Mouse (Mus musculus) lung, adult 2 months (tissue): ENCODE results near the gene Capn15. TPM values are rescaled to one million over a fixed set of nuclear protein-coding genes. Genes with fewer than 3 reads are reported as not detected.

Source experiments
- DNase-seq: peaks from one replicate; pipeline ENCODE4 v3.0.0; 2022
- H3K4me1 ChIP-seq: fragments of 200-500 bp; 2 replicates; pipeline ENCODE4 v1.6.1; 2011; ENCODE audit warnings: low read length; ENCODE audit not compliant: control insufficient read depth, insufficient read depth
- H3K4me3 ChIP-seq: fragments of 200-500 bp; replicated peaks from 2 replicates; pipeline ENCODE3; 2011; ENCODE audit warnings: low read depth, mild to moderate bottlenecking, control low read depth, low read length; ENCODE audit errors: extremely low read depth
- CTCF ChIP-seq: fragments of 200-500 bp; IDR thresholded peaks from 2 replicates; pipeline ENCODE4 v1.5.1; 2011; ENCODE audit warnings: mild to moderate bottlenecking, low read length, control low read depth; ENCODE audit not compliant: insufficient read depth
- POLR2A ChIP-seq: fragments of 200-500 bp; IDR thresholded peaks from 2 replicates; pipeline ENCODE4 v1.6.1; 2011; ENCODE audit warnings: low read depth, mild to moderate bottlenecking, control low read depth, low read length, borderline replicate concordance; ENCODE audit errors: extremely low read depth
- WGBS: fragments of 180-500 bp; shearing (Covaris S2); methylation state at CpG from one replicate; pipeline ENCODE4 v1.1.7; 2018; 5-methylcytosine and 5-hydroxymethylcytosine counted together
- polyA plus RNA-seq: library from polyadenylated mRNA; depleted of rRNA; stranded (reverse); fragments of >200 nt; gene quantifications from 2 replicates; pipeline ENCODE4 v1.2.3, GENCODE M21; 2012; rRNA removed

Gene Capn15
- polyA plus RNA-seq, 1 experiment, result 49.7 TPM

DNA sequence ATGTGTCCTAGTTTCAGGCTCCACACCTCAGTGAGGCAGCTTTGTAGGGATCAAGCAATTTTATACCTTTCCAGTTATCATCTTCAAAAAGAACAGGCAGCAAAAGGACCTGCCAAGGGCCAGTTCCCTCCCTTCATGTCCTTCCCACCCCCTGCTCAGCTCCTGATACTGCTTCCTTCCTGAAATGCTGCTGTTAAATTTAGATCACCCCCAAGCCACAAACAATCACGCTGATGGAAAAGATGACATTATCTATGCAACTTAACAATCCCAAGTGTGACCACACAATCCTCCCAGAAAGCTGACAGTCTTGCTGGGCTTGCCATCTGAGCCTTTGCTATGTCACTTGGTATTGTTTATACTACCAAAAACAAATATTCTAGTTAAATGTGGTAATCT lies 71.7 kb downstream of the Capn15 start:
- Histone ChIP-seq H3K4me1 (peaks cover 37% of the 10 kb centered on the region), H3K4me3 (no peak overlapping the region)
- no peak for DNase-seq
- no peak for TF ChIP-seq POLR2A
- TF ChIP-seq CTCF, result no peak
- 13% methylated on average over 1 of the region's 1 CpGs for WGBS

DNA sequence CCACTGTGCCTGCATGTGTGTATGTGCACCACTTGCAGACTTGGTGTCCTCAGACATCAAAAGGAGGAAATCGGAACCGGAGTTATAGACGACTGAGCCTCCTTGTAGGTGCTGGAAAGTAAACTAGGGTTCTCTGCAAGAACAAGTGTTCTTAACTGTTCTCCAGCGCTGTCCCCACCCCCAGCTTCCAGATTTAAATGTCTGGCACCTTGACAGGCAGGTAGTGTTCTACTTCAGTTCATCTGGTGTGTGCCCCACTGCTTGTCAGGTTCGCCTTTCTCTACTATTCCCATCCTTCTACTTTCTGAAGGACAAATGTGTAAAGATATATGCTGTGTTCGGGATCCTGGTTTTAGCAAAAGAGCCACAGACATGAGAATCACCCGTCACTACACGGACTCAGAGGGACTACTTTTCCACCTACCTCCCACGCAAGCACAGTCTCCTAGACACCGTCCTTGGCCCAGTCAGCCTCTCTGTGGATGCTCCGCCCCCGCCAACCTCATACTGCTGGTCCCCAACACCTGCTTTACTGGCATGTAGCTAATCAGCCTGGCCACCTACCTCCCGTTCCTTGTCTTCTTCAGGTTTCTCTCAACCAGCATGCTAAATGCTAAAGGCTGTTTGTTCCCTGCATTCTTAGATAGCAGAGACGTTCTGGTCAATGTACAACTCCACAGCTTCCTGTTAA lies 72.3 kb downstream of the Capn15 start:
- WGBS, result 47% methylated on average over 14 of the region's 14 CpGs

GRCm38 (mm10) chr17:25911816-25912215 lies 73.8 kb downstream of the Capn15 start:
- Histone ChIP-seq H3K4me1 (peaks cover 20% of the 10 kb centered on the region), H3K4me3 (no peak overlapping the region)
- 68% methylated on average over 4 of the region's 4 CpGs for WGBS
- no peak for TF ChIP-seq POLR2A
- TF ChIP-seq CTCF, result no peak
- DNase-seq, result peak; percentile 28

More for the DNA sequence above, 72.3 kb downstream of the Capn15 start:
- TF ChIP-seq CTCF (no peak), POLR2A (no peak)
- H3K4me1 ChIP-seq, result peaks cover 32% of the 10 kb centered on the region
- H3K4me3 ChIP-seq, result no peak overlapping the region
- DNase-seq, result peak; percentile 38

Other genes starting within 250 kb of the Capn15 start
- 0.23 and 0.25 TPM in 2 replicates for gene Mslnl, start 249.8 kb downstream of the Capn15 start, polyA plus RNA-seq
- 71.2 and 78.4 TPM in 2 replicates for gene Msln, start 231.4 kb downstream of the Capn15 start, polyA plus RNA-seq
- 13.1 and 20.1 TPM in 2 replicates for gene Narfl, start 212.0 kb downstream of the Capn15 start, polyA plus RNA-seq
- 48.9 and 56.2 TPM in 2 replicates for gene Haghl, start 200.1 kb downstream of the Capn15 start, polyA plus RNA-seq
- 14.0 and 15.6 TPM in 2 replicates for gene Ccdc78, start 199.2 kb downstream of the Capn15 start, polyA plus RNA-seq
- 114 and 128 TPM in 2 replicates for gene Fam173a, start 192.9 kb downstream of the Capn15 start, polyA plus RNA-seq
- 0.41 TPM in 1 of 2 replicates, not detected in the other for gene AC134908.4, start 190.1 kb downstream of the Capn15 start, polyA plus RNA-seq
- gene Metrn, start 188.7 kb downstream of the Capn15 start, polyA plus RNA-seq, result 40.3 and 44.9 TPM in 2 replicates
- gene Fbxl16, start 176.7 kb downstream of the Capn15 start, polyA plus RNA-seq, result 4.0 and 5.0 TPM in 2 replicates
- 29.4 and 34.3 TPM in 2 replicates for gene Wdr24, start 162.2 kb downstream of the Capn15 start, polyA plus RNA-seq
- 55.1 and 65.2 TPM in 2 replicates for gene Jmjd8, start 156.9 kb downstream of the Capn15 start, polyA plus RNA-seq
- gene Stub1, start 152.4 kb downstream of the Capn15 start, polyA plus RNA-seq, result 131 and 160 TPM in 2 replicates
- 9.1 and 14.1 TPM in 2 replicates for gene Rhbdl1, start 148.5 kb downstream of the Capn15 start, polyA plus RNA-seq
- gene Gm20683, start 144.0 kb downstream of the Capn15 start, polyA plus RNA-seq, result 29.1 and 36.2 TPM in 2 replicates
- 59.6 and 61.2 TPM in 2 replicates for gene Rhot2, start 140.9 kb downstream of the Capn15 start, polyA plus RNA-seq
- 35.7 and 40.3 TPM in 2 replicates for gene Wdr90, start 124.3 kb downstream of the Capn15 start, polyA plus RNA-seq
- gene Mcrip2, start 117.0 kb downstream of the Capn15 start, polyA plus RNA-seq, result 22.7 and 31.1 TPM in 2 replicates
- 78.1 and 103 TPM in 2 replicates for gene Mettl26, start 110.7 kb downstream of the Capn15 start, polyA plus RNA-seq
- gene Wfikkn1, start 104.9 kb downstream of the Capn15 start, polyA plus RNA-seq, result 1.0 and 1.4 TPM in 2 replicates
- 40.2 and 62.6 TPM in 2 replicates for gene Rab40c, start 66.1 kb downstream of the Capn15 start, polyA plus RNA-seq
- 107 and 131 TPM in 2 replicates for gene Pigq, start 40.9 kb downstream of the Capn15 start, polyA plus RNA-seq
- gene Nhlrc4, start 40.8 kb downstream of the Capn15 start, polyA plus RNA-seq, result 24.4 and 37.5 TPM in 2 replicates
- not detected in 2 replicates for gene A930017K11Rik, start 33.2 kb downstream of the Capn15 start, polyA plus RNA-seq
- 41.3 and 46.5 TPM in 2 replicates for gene Rab11fip3, start 83.8 kb upstream of the Capn15 start, polyA plus RNA-seq
- gene Decr2, start 104.5 kb upstream of the Capn15 start, polyA plus RNA-seq, result 12.1 and 16.7 TPM in 2 replicates
- 5.4 and 7.5 TPM in 2 replicates for gene Nme4, start 109.8 kb upstream of the Capn15 start, polyA plus RNA-seq
- gene Tmem8, start 127.5 kb upstream of the Capn15 start, polyA plus RNA-seq, result 60.0 and 65.3 TPM in 2 replicates
- gene Mrpl28, start 137.7 kb upstream of the Capn15 start, polyA plus RNA-seq, result 43.4 and 46.7 TPM in 2 replicates
- gene Axin1, start 152.9 kb upstream of the Capn15 start, polyA plus RNA-seq, result 14.0 and 17.5 TPM in 2 replicates
- 0.62 and 0.70 TPM in 2 replicates for gene Pdia2, start 213.3 kb upstream of the Capn15 start, polyA plus RNA-seq
- 52.9 and 59.5 TPM in 2 replicates for gene Rgs11, start 217.2 kb upstream of the Capn15 start, polyA plus RNA-seq
- 27.3 and 30.4 TPM in 2 replicates for gene Arhgdig, start 222.0 kb upstream of the Capn15 start, polyA plus RNA-seq